Mouse (Mus musculus): ENCODE data around the gene Emilin1.

DNA sequence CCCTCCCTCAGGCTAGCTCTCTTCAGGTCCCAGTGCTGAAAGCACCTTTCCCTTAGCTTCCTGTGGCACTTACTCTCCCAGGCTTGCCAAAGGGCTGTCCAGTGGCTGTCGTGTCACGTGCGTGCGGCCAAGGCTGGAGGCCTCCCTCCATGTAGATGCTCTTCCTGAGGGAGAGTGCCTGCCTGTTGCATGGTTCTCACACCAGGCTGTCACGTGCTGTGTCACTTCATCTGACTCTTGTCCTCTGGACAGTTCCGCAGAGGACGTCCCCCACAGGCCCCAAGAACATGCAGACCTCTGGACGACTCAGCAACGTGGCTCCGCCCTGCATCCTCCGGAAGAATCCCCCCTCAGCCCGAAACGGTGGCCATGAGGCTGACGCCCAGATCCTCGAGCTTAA is 48.9 kb upstream of the Emilin1 start:
- TF ChIP-seq CTCF (IDR thresholded peaks at IDR 0.05; ENCODE audit: low read depth, low read length) (no peak), POLR2A (IDR thresholded peaks at IDR 0.05; ENCODE audit: insufficient read depth, low read length) (no peak), EP300 (IDR thresholded peaks at IDR 0.05; ENCODE audit: insufficient read depth, low read depth, low read length) (no peak)
